Mouse (Mus musculus): ENCODE measurements around the gene Leap2. TPM values are rescaled to one million over a fixed set of nuclear protein-coding genes. Genes with fewer than 3 reads are reported as not detected.

The Leap2 gene
- total RNA-seq, 4 experiments from 2014 or later = not detected

Small RNA genes lying within 50 kb of the gene (microRNA-seq; reads per million reads assigned to microRNA genes)
- gene Mir6920 = not detected

Other genes starting within 250 kb of the Leap2 start
- 100 to 1,000 TPM; 113 to 135 (median 122) TPM for gene Hspa4, start 122.7 kb downstream of the Leap2 start, total RNA-seq (2022)
- 10 to 100 TPM in 1 of 4 experiments, 1 to 10 TPM in 3; 6.6 to 10.6 (median 6.7) TPM for gene Zcchc10, start 98.5 kb downstream of the Leap2 start, total RNA-seq (2022)
- gene Aff4, start 72.3 kb downstream of the Leap2 start, total RNA-seq (2022) = 10 to 100 TPM; 73.2 to 91.8 (median 82.4) TPM
- gene Uqcrq, start 7.7 kb upstream of the Leap2 start, total RNA-seq (2022) = 1,000 to 10,000 TPM; 2,591 to 2,839 (median 2,740) TPM
- under 1 TPM; 0.14 to 0.44 (median 0.29) TPM for gene Gdf9, start 7.9 kb upstream of the Leap2 start, total RNA-seq (2022)
- gene Gm10447, start 33.9 kb upstream of the Leap2 start, total RNA-seq (2022) = not detected
- gene Shroom1, start 34.0 kb upstream of the Leap2 start, total RNA-seq (2022) = under 1 TPM; 0.57 to 0.82 (median 0.73) TPM
- not detected for gene Gm9837, start 47.3 kb upstream of the Leap2 start, total RNA-seq (2022)
- not detected for gene Gm9945, start 57.0 kb upstream of the Leap2 start, total RNA-seq (2022)
- gene Sowaha, start 57.1 kb upstream of the Leap2 start, total RNA-seq (2022) = under 1 TPM; 0.22 to 0.44 (median 0.34) TPM
- 10 to 100 TPM; 22.3 to 27.2 (median 25.6) TPM for gene Sept8, start 96.1 kb upstream of the Leap2 start, total RNA-seq (2022)
- 10 to 100 TPM in 1 of 4 experiments, 1 to 10 TPM in 3; 8.2 to 10.3 (median 8.8) TPM for gene Kif3a, start 144.2 kb upstream of the Leap2 start, total RNA-seq (2022)
- not detected for gene Il4, start 195.5 kb upstream of the Leap2 start, total RNA-seq (2022)
- not detected for gene Il13, start 211.5 kb upstream of the Leap2 start, total RNA-seq (2022)

Data from heart, adult 8-10 months (tissue).